Mouse (Mus musculus): ENCODE results near the gene Gapvd1.

Gapvd1 gene

DNA sequence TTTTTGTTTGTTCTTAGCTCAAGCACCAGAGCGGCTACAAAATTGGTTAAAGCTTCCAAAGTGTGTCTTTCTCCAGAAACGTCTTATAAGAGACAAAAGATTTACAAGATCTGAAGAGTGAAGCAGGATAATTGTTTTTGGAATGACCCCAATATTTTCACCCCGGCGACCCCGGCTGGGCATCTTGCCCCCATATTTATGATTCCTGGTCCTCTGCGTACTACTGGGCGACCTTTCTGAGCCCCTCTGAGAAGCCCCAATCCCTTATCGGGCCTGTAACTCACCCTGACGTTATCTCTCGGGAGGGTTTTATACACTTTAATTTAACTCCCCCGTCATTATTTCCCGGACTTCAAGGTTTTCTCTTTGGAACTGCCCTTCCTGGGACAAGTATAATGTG, 123.0 kb downstream of the Gapvd1 start:
- DNase-seq: no peak

- no peak for DNase-seq
Observed at GRCm38 (mm10) chr2:34630445-34630844, 124.6 kb downstream of the Gapvd1 start.

GRCm38 (mm10) chr2:34629758-34630157, 125.3 kb downstream of the Gapvd1 start:
- DNase-seq: no peak

DNA sequence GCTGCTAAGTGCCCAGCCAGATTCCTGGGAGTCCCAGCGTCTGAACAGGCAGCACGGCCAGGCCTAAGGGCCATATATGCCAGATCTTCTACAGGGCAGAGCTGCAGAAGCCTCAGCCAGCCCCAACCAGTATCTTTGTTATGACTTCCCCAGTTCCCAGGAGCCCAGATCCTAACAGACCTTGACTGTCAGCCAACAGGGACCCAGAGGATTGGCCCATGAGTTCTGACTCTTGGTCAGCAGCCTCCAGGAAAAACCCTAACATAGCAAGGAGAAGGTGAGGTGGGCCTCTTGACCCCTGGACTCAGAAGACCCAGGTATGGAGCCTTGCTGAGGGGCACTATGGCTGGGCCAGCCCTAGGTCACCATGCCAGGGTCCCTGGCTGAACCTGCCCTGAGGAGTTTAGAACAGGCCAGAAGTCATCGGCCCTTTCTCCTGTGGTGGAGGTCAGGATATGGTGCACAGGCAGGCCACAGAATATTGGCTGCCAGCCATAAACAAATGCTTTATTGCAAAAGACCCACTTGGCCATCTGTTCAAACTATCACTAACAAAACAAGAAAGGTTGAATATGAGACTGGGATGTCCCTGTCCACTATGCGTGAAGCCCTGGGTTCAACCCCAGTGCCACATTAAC, 126.0 kb downstream of the Gapvd1 start:
- DNase-seq: no peak

DNA sequence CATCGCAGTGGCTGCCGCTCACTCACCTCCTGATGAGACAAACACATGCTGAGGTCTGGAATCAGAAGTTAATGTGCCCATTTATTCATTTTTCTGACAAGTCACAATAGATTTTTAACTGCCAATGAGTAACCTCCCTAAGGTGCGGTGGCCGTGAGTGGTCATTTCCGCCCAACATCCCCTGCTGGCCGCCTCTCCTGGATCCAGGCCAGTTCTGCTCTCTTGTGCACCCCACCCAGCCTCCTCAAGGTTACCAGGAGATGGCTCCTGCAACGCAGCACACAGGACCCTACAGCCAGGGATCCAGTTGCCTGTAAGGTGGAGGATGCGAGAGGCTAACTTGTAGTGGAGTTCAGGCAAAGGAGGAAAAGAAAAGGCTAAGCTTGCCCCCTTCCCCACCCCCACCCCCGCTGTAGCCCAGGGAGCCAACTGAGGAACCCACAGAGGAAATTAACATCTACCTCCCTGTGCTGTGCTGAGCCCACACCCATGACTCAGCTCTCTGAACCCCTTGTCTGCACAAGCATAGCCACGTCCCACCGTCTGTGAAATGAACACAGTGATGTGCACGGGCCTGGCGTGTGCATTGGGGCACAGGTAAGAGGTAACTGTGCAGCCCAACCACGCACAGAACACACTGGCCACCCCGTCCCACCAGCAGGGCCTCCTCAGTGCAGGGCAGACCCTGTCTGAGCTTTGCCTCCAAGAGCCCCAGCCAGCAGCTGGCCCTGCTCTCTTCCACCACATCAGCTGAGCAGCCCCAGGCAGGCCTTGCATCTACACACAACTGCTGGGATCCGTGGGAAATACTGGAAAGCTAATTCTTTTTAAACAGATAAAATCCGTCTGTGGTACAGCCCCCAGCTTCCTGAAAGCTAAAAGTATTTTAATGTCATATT, 127.5 kb downstream of the Gapvd1 start:
- peak; percentile 97 for DNase-seq

Measured in heart, adult 11 months (tissue).